Mouse (Mus musculus): Measurements from ENCODE around the gene Trpt1.

Gene Trpt1

DNA sequence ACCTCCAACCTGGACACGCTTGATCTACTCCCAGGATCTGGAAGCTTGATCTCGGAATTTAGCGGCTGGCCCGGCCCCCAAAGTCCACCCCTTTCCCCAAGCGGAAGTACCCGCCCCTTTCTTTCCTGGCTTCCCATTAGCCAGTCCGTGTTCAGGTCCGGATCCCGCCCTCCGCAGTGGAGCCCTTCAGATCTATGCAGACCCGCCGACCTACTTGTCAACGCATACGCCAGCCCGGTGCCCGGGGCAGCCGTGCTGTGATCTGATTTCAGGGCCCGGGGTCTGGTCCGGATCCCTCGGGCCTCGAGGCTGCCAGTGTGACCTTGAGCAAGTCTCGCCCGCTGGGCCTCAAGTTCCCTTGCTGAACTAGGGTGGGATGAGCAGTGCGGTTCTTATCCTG is at the start of gene Trpt1, which contains the start of gene Nudt22:
Gene Trpt1 (plus strand): TSS at position 126 of the 400 bp plus-strand sequence.
Gene Nudt22 (minus strand): TSS at position 112 of the 400 bp plus-strand sequence.
- peak; percentile 69 for DNase-seq

DNA sequence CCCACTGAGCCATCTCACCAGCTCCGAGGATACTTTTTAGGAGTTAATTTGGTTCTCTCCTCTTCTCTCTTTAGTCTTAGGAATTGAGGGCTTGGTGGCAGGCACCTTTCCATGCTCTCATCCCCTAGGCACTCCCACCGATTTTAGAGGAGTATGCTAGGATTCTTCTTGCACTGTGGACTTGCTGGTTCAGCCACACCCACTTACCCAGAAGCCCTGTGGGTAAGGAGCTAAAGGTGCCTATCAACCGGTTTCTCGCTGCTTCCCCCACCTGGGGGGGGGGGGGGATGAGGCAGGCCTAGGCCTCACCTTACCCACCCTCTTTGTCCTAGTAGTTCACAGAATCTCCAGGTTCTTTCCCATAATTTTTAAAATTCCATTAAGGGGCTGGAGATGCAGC is 48.2 kb upstream of the Trpt1 start:
- DNase-seq: no peak

DNA sequence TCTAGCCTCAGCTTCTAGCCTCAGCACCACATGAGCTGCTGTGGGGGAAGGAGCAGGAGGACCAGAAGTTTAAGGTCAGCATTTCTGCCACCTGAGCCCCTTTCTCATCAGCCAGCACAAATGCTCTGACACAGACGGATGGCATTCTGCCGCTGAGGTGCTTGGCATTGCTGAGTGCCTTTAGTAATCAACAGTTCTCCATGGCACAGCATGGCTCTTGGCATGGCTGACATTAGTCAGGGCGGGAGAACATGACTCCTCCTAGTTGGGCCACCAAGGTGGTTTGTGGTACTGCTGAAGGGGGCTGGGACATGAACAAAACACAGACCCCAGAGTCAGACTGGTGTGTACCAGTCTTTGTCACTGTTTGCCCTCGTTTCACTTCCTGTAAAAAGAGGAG is 47.7 kb upstream of the Trpt1 start:
- no peak for DNase-seq

DNA sequence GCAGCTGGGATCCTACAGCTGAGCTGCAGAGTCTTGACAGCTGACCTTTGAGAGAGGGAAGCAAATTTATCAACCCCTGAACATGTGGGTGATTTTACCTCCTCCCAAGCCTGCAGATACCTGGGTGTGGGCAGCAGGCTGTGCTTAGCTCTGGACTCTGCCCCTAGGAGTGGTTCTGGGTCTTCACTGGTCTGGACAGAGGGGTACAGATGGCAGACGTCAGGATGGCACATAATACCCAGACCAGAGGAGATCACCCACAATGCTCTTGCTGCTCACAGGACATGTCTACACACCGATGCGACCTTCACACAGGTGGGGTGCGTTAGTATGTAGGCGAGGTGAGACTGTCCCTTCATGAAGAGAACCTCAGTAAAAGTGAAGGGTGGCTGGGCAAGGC is 46.4 kb upstream of the Trpt1 start:
- no peak for DNase-seq

DNA sequence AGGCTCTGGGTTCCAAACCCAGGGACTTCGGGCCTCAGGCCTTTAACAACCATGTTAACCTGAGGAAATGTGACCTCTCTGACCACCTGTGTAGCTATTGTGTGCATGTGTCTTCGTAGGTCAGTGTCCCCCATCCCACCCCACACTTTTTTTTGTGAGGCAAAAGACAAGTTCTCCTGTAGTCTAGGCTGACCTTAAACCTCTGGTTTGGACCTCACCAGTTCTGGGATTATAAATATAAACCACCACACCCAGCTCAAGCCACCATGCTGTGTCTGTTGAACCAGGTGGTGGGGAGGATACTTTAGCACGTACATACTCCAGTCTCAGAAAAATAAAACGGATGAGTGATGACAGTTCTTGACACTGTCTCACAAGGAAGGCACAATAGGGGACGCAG is 46.0 kb upstream of the Trpt1 start:
- no peak for DNase-seq

DNA sequence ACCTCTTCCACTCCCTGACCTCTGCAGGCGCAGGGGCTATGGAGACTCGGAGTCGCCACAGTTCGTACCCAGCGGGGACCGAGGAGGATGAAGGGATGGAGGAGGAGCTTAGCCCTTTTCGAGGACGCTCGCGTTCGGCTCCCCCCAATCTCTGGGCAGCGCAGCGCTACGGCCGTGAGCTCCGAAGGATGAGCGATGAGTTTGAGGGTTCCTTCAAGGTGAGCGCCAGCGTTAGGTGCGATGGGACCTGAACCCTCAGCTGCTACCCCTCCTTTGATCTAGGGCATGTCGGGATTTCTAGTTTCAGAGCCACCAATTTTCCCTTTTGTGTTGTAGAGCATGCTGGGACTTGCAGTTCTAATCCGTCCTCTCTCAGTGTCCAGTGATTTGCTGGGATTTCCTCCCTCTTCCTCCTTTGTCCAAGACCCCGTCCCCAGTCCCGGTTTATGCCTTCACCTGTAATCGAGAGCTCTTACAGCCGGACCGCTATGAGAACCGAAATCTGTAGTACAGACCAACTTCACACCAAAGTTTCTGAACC is 45.2 kb upstream of the Trpt1 start:
- peak; percentile 64 for DNase-seq

DNA sequence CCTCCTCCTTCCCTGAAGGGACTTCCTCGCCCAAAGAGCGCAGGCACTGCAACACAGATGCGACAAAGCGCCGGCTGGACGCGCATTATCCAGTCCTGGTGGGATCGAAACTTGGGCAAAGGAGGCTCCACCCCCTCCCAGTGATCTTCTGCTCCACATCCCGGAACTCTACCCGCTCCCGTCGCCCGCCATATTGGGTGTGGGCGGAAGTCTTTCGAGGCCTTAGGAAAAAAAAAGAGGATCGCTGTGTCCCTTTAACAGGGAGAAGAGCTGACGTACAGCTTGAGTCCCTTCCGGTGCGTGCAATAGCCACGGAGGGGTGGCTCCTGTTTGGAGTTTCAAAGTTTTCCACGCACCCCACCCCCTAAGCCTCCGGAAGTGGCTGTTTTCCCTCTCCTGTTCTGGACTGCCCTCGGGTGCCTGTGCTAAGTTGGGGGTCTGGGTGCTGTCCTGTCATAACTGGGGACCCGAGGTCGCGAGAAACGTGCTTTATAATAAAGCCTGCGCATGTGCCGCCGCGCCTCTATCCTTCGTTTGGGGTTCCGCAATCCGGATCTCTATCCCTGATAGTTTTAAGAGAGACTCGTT is 44.5 kb upstream of the Trpt1 start:
- DNase-seq: peak; percentile 84

DNA sequence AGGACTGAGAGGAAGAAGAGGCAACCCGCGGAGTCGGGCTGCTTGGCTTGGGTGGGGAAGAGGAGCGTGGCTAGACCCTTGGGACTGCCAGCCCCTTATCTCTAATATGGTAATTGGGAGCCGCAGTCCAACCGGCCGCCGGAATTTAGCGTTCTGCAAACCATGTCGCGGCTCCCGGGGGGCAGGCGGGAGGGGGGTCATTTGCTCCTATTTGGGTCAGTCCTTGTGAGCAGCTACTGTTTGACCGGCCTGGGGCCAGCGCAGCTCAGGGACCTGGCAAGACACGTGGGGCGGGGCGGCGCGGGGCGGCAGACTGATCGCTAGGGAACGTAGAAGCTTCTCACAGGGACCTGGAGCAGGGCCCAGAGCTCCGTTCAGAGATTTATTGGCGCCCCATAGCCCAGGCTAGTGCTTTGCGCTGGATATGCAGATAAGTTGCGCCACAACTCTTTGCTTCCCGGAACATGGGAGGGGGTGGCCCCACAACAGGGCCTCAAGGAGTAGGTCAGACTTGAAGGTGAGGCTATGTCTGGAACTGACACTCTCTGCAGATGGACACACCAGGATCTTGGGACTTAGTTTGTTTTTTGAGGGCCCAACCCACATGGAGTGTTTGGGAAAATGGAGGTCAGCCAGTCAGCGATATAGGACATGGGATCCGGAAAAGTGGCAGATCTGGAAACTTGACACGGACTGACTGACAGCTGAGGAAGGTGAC is 43.8 kb upstream of the Trpt1 start:
- peak; percentile 74 for DNase-seq

DNA sequence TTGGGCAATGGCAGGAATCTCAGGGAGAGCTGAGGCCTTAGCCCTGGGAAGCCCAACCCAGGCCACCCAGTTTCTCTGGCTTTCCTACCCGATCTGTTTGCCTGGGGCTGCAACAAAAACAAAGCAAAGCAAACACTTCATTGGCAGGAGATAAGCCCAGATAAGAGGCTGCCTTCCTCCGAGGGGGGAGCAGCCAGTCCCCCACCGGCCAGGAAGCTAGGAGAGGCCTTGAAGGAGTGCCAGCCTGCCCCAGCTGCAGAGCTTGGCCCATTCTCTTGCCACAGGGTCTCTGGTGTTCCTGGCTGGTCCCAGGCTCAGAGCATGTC is 43.3 kb upstream of the Trpt1 start:
- DNase-seq: peak; percentile 58

DNA sequence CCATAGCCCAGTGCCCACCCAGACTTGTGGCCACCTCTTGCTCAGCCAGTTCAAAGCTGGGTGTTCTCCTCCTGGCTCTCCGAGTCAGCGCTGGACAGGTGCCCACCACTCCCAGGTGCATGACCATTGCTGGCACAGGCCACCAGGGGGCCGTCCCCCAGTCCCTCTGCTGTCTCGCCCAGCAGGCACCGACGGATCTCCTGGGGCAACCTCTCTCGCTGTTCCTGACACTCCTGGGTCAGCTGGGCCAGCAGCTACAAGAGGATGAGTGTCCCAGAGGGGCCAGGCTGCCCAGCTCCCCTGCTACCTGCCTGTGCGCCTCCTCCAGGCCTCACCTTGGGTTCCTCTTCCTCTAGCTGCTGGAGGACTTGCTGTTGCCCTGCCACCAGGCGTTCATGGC is 41.9 kb upstream of the Trpt1 start:
- DNase-seq: peak; percentile 67

DNA sequence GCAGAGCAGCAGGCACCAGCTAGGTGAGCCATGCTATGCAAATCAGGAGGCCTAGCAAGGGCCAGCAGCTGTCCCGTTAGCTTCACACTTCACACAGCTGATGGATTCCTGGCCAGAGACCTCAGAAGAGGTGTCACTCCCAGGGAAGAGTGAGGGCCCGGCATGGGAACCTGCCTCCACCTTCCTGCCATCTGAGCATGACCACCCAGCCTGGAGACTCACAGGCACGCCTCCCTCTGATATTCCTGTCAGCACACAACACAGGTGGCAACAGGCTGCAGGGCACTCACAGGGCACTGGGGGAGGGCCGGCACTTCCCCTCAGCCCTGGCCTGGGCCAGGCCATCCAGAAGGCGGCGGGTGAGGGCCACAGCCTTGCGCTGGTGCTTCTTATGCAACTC is 40.5 kb upstream of the Trpt1 start:
- no peak for DNase-seq

DNA sequence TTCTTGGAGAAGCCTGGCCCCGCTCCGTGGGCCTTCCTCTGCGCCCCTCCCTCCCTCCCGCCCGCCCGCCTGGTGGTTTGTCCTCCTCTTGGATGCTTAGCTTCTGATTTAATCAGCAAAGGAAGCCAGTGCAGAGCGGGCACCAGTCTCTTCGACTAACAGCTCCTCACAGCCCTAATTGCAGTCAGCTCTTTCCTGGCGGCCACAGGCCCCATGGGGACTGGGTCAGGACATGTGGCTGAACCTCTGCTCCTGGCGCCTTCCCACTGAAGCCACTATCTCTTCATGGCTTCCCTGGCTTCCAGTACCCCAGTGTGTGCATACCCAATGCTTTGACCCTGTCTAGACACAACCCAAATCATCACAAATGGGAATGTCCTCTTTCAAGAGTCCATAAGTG is 39.5 kb upstream of the Trpt1 start:
- no peak for DNase-seq

DNA sequence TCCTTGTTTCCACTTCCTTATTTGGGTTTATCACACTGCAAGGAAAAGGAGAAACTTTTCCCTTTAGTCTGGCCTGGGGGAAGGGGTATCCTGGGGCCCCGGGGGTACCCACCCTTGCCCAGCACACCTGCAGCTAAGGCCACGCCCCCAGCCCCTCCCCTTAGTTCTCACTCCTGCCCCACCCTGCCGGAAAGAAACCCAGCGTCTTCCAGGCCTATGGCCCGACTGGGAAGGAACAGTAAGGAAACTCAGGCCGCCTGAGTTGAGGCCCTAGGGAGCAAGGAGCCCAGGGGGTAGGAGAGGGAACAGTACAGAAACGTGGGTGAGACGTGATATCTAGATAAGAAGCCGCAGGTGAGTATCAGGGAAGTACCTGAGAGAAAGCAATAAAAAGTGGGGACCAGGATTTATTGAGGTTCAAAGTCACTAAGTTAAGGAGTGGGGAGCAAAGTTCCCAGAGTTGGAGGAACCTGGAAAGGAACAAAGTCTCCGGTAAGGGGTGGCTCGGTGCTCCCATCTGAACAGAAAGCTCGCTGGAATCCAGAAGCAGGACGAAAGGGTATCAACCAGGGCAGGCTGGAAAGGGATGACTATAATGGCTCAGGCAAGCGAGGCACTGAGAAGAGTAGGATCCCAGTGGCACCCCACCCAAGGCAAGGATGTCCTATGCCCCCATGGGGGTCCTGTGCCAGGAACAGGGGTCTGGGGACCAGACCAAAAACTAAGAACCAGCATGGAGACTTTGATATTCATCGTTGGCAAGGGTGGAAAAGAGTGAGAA is 27.2 kb upstream of the Trpt1 start:
- DNase-seq: peak; percentile 76

DNA sequence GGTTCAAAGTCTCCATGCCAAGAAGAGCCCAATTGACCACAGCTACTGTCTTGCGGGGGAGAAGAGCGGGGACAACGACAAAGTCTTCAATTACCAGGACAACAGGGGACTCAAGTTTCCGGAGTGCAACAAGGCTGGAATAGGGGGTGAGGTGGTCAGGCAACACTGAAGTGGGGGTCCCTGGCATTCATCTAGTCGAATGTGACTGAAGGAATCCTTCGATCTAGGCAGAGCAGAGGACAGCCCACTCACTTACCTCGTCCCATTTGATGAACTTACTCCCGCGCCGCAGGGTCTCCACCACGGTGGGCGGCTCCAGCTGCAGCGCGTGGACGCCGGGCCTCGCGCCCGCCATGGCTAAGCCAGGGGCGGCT is 26.7 kb upstream of the Trpt1 start:
- DNase-seq: no peak

DNA sequence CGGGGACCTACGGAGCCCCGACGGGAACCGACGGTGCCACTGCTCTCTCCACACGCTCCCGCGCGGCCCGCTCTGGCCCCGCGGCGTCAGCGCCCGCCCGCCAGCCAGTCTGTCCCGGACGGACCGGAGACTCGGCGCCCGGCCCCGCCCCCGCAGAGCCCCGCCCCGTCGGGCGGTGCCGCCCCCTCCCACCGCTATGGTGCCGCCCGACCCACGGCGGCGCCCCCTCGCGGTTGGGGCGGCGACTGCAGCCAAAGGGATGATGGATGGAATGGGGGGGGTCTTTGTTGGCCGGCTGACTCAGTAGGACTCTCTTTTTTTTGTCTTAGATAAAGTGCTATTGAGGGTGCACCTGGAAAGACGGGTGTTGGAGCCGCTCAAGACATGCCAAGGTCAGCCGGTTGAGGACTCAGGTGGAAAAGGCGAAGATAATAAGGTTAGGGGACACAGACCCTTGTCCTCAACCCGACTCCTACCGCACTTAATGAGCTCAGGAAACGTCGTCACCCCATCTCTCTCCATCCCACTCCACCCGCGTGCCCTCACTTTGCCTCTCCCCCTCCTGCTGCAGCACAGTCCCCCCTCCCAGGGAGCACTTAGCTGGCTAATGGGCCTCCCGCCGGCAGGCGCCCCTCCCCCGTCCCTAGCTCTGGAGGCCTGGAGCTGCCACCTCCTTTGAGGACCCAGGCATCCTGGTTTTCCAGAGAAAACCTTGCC is 26.1 kb upstream of the Trpt1 start:
- DNase-seq: peak; percentile 88

DNA sequence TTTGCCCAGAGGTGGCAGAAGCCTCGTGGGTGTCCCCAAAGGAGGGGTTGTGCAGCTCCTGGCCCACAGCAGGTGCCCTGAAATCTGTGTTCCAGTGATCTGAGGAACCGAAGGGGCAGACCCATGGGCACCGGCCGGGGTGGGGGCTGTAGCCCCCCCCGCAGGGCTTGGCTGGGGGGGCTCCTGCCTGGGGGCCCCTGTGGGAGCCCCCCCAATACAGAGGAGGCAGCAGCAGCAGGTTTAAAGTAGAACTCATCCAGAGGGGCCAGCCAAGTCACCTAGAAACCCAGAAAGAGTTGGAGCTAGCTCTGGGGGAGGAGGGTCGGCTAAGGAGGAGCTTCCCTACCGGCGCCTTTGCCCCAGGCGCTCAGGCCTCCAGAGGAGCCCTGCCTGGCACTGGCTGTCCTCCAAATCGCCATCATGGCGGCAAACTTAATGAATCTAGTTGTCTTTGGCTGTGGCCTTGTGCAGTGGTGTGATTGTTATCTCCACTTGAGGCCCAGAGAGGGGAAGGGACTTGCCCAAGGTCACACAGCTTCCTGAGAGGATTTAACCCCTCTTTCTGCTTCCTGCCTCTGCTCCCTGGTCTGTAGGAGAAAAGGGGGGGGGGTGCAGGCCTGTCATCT is 25.4 kb upstream of the Trpt1 start:
- DNase-seq: no peak

DNA sequence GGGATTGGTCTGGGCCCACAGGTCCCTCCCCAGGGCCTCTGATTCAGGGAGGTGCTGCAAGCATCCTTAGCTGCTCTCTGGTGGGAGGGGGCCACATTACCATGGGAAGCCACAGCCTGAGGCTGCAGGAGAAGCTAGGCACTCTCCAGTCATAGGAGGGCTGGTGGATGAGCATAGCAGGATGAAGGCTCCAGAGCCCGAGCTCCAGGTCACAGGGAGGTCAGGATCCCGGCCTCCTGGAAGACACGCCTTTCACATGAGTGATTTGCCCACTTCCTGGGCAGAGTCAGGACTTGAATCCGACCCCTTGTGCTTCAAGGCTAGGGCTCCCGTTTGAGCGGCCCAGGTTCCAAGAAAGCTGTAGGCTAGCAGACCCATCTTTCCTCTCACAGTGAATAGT is 24.3 kb upstream of the Trpt1 start:
- DNase-seq: no peak

DNA sequence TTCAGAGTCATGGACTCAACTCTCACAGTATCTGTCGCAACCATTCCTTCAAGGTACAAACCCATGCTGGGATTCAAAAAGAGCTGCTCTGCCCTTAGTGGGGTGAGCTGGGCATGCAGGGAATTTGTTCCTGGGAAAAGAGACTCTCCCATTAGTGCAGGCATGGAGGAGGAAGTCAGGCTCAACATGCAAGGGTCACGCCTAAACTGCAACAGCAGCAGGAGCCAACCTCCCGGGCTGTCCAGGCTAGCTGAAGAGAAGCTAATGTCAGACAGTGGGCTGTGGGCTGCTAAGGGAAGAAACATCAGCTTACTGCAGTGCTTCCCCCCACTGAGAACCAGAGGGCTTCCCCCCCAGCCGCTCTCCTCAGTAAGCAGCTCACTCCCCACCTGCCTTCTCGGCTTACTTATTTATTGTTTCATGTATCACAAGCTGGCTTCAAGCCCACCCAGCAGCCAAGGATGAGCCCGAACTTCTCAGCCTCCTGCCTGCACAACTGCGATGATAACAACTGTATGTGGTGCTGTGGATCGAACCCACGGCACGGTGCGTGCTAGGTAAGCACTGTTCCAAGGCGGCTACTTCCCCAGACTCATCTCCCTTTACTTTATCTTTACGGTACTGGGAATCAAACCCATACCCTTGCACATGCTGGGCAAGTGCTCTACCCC is 23.5 kb upstream of the Trpt1 start:
- DNase-seq: no peak

DNA sequence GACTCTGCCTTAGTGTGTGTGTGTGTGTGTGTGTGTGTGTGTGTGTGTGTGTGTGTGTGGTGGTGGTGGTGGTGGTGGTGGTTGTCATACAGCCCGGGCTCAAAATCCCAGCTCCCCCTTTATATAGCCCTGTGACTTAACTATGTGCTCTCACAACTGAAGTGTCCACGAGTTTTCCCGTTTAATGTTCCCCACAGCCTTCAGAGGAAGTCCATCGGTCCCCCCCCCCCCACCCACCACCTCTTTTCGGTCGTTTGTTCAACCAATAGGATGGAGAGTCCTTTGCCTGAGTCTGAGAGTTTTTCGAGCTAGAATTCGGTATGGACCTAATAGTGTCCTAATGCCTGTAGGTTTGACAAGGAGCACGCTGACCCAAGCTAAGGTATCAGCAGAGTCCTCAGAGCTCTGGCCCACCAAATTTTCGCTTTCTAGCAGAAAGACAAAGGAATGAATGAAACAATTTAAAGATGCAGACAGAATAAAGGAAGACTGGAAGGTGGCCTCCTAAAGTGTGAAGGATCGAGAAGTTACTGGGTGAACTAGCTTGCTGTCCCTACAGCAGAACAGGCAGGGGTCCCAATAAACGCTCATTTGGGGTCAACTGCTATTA is 22.2 kb upstream of the Trpt1 start:
- DNase-seq: no peak

DNA sequence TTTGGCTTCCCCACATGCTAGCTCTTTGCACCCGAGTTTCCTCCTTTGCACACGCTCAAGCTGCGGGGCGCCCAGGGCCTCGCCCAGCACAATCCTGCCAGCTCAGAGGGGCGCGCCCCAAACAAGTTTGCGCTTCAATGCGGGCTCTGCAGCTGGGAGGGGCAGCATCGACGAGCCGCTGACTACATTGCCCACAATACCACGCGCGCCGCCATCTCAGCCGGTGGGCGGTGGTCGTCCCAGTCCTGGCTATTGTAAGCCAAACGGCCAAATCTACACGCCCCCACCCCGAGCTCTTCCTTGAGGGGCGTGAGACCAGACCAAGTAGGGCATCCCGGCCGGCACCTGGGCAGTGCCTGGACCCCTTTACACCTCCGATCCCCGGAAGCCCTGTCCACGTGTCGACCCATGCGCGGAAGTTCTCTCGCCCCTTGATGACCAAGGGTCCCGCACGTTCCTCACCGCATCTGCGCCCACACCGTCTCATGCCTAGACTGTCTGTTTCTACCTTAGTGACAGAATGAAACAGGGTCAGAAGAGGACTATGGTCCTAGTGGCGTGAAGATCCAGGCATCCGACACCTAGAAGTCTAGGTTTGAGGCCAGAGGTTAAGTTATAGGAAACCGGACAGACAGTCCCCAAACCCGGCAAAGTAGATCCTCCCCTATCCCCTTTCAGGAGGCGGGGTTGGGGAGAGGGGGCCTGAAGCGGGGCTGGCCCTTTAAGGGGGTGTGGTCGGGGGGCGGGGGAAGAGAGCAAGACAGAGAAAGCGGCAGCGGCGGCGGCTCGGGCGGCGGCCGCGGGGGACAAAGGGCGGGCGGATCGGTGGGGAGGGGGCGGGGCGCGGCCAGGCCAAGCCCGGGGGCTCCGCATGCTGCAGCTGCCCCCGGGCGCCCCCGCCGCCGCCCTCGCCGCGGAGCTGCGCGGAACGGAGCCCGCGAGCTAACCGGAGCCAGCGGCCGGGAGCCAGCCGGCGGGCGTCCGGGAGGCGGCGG is 21.4 kb upstream of the Trpt1 start, which contains the start of gene Ppp1r14b:
Gene Ppp1r14b (plus strand): TSS at position 758 of the 995 bp plus-strand sequence.
- peak; percentile 91 for DNase-seq
